Mouse (Mus musculus): Measurements from ENCODE around the gene Cdk19.
A peak's percentile ranks its signal among the peaks of the same experiment; 100 is the strongest.
"Not testable (repeated sequence)": the region's sequence is repeated elsewhere in the genome, so short reads cannot be mapped to it uniquely, and the experiment has no call there.

Cdk19 gene

DNA sequence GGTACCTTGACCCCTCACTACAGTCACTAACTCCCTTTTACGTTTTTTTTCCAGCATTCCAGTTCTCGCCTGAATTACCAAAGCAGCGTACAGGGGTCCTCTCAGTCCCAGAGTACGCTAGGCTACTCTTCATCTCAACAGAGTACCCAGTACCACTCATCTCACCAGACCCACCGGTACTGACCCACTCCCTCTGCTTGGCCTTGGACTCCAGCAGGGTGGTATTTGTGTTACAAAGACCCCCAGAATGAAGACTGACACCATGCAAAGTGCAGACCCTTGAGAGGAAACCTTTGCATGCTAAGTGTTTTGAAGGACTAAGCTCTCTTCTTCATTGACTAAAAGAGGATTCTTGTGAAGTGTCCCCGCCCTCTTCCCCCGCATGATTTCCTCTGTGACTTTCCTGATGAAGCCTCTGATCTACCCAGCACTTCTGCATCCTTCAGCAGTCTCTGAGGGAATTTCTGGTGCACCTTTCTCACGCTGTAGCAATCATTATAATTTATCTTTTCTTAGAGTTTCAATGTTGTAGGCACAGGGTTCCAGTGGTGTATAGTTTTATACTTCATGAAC is 140.3 kb downstream of the Cdk19 start:
- DNase-seq (ENCODE audit: low spot score in 2 of 2), result no peak

DNA sequence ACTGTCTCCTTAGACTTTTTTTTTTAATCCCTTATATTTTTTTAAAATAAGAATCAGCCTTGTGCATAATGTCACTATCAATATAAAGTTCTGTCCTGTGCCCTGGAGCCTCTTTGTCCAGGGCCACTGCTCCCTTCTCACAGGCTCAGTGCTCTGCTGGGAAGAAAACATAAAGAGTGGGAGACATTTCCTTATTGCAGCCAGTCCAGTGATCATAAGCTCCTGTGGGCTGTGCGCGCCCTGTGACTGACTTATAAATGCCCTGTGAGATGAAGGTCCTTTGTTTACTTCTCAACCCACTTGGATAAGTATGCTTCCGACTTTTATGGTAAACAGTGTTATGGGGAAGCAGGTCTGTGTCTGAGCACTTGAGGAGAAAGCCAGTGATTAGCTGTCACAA is 142.2 kb downstream of the Cdk19 start:
- DNase-seq (ENCODE audit: low spot score in 2 of 2), result no peak

DNA sequence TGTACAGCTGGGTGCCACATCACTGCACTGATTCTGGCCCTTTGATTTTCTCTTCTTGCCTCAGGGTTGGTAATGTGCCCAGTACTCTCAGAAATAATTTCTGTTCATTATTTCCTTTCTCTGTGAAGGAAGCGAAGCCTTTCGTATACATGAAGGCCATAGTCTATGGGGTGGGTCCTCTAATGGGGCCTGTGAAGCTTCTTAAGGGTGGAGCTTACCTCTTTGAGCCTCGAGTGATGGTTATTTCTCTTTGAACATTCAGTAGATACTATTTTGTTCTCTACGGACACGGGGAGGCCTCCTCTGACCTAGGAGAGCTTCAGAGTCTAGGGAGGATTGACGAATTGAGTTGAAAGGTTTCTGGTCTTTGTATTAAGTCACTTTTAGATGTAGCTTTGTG is 142.9 kb downstream of the Cdk19 start:
- DNase-seq (ENCODE audit: low spot score in 2 of 2), result no peak

DNA sequence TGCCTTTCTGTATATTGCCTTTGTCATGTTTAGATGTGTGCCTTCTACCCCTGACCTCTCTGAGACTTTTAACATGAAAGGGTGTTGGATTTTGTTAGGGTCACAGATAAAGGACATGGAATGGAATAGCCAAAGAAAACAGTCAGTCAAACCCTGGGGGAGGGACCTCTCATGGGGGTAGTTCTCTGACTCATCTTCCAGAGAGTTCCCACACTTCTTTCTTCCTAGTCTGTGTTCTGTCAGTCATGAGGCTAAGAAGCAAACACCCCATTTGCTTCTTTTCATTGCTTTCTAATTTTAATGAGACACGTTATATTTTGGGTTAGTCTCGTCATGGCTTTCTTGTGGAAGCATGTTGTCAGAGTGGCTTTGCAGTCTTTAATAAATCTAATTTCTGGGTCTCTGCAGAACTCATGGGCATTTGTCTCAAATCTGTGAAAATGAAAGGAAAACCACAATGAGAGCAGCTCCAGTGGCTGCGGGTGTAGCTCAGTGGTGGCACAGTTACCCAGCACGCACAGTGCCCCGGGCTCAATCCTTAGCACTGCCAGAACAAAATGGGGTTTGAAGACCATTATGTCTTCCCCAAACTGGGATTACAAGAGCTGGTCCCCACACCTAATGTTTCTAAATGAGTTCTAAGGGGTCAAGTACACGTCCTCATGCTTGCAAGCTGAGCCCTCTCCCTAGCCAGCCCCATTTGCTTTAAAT is 149.9 kb downstream of the Cdk19 start:
- no peak for DNase-seq (ENCODE audit: low spot score in 2 of 2)

DNA sequence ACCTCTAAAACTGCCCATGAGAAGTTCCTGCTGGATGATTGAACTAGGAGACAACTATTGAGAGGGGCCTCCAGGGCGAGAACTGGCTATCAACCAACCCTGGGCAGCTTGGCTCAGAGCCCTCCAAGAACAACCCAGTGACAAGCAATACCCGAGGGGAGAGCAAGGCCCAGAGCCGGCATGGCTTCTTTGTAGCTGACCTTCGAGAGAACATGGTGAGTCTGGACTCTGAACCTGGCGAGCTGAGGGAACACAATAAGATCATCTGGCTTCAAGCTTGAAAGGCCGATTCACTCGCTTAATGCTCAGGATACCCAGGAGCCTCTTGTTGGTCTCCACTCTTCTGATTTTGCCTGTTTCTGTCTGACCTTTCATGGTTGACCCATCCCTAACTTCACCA is 151.8 kb downstream of the Cdk19 start:
- no peak for DNase-seq (ENCODE audit: low spot score in 2 of 2)

DNA sequence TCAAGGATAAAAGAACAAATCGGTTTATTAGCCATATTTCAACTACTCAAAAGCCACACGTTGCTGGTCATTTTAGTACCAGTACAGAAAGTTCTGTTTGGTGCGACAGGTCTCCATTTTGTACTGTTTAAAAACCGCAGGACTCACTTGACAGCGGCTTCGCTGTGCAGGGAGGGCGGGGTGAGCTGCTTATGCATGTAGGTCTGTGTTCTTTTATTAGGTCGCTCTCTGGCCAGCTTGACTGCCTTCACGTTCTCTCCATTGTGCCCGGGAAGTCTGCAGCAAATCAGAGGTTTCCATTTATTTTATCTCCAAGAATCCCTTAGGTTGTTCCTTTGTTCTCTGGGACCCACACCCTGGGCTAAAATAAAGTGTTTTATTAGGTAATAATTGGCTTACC is 152.4 kb downstream of the Cdk19 start:
- no peak for DNase-seq (ENCODE audit: low spot score in 2 of 2)

DNA sequence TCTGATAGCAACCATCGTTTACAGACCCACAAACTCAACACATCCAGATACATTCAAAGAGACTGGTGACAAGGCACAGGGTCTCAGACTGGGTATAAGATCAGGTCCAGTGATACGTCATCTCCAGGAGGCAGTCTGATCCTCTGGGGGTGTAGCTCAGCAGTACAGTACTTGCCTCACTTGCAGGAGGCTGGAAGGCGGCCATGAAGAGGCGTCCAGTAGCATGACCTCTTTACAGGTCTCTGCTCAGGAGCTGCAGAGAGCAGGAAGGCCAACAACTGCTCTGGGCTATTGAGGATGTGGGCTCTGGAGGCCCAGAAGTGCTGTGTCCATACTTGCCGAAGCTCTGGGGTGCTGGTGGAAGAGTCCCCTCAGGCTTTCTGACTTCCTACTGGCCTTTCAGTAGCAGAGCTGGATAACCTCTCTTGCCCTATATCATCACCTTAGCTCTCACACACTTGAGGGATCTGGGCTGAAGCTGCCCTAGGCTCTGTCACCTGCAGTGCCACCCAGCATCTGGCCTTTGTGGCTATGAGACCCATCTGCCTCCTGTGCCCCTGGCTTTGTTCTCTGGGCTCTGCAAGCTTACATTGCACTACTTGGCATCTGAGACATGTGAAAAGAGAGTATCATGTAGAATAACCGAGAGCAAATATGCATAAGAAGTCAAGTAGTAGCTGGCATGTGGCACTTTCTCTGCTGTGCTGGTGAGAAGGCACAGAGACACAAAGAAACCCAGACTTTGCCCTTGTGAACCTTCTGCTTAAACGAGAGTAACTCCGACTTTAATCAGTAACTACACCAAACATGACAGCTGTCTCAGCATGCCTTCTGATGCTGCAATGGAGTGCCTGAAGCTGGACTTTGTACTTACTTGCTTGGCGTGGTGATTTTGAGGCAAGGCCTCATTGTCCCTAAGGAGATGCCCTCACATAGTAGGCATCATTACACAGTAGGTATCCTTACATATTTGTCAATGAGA is 155.1 kb downstream of the Cdk19 start:
- DNase-seq (ENCODE audit: low spot score in 2 of 2), result no peak

DNA sequence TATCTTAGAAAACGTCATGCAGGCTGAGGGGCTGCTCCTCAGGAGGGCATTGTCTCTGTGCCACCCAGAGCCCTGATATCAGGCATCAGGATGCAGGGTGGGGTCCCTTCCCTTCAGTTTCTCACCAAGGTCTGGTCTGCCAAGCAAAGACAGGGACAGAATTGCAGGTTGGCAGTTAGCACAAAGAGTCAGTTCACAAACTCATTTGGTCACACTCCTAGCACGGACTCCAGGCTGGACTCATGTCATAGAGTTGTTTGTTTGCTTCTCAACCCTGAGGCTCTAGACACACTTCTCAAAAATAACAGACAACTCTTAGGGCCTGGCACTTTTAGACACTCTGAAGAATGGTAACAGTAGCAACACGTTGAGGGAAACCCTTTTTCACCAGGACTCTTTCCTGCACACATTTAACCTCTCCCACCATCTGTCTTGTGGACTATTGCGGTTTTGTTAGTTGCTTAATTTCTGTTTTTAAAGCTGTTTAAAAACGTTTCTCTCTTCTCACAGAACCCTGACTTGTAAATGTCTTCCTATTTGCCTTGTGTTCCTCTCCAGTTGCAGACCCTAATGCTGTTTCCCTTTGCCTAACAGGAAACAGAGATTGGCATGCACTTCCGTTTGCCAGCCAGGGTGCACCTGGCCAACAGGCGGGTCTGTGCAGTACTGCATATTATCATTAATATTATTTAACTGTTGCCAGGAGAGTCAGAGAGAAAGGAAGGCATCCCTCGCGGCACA is 158.1 kb downstream of the Cdk19 start:
- DNase-seq (ENCODE audit: low spot score in 2 of 2), result no peak

DNA sequence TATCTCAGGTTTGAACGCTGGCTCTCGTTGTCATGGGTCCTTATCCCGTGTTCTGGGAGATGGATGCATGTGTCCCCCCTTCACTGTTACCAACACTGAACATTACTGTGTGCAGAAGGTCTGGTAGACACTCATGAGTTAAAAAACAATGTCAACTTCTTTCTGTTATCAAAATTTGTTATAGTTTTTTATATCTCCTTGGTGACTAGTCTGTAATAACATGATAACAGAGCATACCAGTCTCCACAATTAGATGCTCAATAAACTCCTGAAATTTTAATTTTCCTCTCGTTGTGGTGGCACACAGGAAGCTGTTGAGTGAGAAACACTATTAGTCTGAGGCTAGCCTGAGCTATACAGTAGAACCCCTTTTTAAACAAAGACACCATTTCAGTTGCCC is 159.1 kb downstream of the Cdk19 start:
- no peak for DNase-seq (ENCODE audit: low spot score in 2 of 2)

DNA sequence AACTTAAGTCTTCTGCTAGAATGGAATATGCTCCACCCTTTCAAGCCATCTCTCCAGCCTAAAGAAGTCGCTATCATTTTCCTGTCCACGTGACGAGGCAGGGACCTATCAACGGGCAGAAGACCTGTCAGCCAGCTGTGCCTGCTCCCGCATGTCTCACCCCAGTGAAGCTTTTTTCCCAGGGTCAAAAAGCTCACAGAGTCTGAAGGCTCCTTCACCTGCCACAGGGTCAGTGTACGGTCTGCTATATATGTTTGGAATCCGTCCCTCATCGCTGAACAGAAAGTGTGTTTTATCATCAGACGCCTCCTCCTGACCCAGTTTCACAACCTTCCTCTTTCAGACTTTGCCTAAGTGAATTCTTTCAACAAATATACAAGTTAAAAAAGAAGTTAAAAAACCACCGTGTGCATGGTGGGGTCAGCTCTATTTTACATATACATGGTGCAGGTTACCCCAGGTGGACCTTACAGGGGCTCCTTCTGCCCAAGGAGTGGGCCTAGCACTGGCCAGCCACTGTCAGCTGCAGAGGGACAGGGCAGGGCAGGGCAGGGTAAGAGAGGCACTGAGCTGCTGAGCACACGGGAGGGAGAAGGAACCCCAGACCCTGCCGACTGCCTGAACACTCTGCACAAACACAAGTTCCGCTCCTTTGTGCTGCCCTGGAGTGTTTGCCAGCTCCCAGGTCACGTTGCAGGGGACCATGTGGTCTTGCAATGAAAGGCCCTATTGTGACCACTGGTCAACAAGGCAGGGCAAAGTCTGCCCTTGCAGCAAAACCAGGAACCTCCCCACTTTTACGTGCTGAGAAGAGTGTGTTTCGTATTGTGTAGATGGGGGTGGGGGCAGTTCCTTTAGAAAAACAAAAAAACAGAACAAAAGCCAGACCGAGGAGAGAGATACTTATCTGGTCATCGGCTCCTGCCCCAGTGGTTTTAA is 160.2 kb downstream of the Cdk19 start:
- peak; percentile 84 to 86 for DNase-seq (ENCODE audit: low spot score in 2 of 2)

DNA sequence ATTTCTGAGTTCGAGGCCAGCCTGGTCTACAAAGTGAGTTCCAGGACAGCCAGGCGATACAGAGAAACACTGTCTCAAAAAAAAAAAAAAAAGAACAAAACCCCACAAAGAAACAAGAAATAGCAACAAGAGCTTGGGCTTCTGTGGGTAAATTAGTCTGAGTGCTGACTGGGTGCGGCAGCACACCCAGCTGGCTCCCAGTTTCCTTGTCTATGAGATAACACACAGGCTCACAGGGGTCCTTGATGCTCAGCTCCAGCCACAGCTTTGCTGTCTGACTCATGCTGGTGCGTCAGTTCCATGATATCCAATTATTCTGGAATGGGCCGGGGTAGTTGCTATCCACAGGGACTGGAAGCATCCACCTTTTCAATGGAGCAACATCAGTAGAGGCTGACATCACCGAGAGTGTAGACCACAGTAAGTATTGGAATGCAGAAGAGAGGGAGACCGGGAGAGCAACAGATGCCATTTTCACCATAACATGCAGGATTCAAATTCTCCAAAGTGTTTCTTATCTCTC is 161.4 kb downstream of the Cdk19 start:
- no peak for DNase-seq (ENCODE audit: low spot score in 2 of 2)

DNA sequence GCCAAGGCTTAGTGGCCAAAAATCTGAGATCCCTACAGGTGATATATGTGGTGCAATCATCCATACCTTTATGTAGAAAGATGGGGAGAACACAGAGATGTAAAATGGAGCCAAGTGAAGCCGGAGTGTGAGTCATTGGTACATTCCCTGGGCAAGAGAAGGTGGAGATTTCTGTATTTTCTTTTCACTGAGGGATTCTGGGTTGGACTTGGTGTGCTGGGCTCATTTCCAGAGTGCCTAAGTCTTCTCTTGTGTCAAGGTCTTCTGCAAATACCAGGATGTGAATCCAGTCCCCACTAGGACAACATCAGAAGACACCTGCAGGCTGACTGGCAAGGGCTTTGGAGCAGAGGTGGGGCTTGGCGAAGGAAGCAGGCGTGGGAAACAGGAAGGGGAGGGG is 163.4 kb downstream of the Cdk19 start:
- DNase-seq (ENCODE audit: low spot score in 2 of 2), result no peak

DNA sequence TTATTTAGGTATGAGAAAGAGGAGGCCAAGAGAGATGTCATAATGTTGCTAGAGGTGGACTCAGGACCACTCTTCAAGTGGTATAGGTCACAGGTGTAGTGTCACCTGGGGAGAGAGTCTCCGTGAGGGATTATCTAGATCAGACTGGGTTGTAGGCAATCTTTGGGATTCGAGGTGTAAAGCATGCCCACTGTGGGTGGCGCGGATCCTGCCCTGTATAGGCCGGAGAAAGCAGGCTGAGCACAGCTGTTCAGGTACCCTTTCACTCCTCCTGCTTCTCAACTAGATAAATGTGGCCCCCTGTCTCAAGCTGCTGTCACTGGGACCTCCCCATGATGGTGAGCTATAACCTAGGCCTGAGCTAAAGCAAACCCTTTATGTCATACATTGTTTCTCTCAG is 171.0 kb downstream of the Cdk19 start:
- DNase-seq (ENCODE audit: low spot score in 2 of 2), result no peak

DNA sequence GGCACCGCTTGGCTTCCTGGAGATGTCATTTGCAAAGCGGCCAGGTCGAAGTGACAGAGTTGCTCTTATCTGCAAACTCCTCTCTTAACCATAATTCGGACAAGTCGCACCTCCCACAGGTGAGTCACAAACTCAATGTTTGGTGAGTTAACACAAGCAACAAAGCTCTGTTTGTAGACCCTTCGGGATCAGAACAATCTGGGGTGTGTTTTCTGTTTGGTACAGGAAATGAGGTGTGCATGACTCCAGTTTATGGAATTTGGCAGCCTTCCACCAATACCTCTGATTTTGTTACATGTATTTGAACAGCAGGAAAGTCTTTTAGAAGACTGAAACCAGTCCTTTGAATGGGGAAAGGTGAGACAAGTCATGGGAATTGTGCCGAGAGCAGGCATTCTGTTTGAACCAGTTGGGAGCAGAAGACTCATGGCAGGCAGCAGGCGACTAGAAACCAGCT is 171.9 kb downstream of the Cdk19 start:
- no peak for DNase-seq (ENCODE audit: low spot score in 2 of 2)

DNA sequence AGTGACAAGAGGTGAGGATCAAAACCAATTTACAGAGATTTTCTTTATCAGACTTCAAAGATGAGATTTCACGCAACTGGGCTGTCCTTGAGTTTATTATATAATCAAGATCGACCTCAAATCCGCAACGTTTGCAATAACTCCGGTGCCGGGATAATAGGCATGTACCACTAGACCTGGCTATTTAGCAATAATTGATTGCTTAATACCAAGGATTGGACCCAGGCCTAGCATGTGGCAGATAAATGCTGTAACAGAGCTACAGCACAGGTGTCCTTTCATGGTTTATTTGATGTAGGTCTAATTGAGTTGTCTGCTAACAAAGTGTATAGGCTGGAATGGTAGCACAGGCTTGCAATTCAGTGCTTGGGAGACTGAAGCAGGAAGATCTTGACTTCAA is 172.8 kb downstream of the Cdk19 start:
- no peak for DNase-seq (ENCODE audit: low spot score in 2 of 2)

DNA sequence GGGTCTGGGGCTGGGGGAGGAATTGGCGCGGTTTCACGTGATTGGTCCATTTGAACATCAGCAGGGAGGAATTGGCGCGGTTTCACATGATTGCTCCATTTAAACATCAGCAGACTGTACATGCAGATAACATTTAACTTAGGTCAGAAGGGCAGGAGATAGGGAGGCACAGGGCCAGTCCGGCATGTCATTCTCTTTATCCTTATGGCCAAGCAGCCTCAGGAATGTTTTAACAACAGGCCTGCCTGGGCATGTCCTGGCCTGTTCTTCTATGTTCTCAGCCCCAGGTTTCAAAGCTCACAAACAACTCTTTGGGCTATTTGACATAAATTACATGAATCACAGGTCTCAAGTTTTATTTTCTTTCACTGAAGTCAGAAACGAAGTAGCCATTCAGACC is 173.6 kb downstream of the Cdk19 start:
- DNase-seq (ENCODE audit: low spot score in 2 of 2), result not testable (repeated sequence)

DNA sequence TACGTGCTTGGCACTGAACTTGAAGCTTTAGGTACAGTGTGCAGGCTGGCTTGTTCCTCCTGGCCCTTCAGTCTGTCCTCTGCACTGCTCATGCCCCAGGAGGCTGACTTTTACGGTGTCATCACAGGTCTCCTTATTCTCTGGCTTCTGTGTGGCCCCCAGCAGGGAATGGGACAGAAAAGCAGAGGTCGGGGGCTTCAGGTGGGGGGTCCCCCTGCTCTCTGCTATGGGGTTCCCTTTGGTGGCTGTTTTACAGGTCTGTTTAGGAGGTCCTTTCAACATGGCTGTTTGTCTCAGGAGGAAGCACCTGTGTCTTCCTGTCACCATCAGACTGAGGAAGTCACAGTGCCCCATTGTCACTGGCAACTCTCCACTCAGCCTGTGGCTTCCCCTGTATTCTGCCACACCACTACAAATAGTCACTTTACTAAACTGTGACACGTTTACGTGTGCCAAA is 175.9 kb downstream of the Cdk19 start:
- DNase-seq (ENCODE audit: low spot score in 2 of 2), result peak in 1 of 2 experiments; percentile 34

DNA sequence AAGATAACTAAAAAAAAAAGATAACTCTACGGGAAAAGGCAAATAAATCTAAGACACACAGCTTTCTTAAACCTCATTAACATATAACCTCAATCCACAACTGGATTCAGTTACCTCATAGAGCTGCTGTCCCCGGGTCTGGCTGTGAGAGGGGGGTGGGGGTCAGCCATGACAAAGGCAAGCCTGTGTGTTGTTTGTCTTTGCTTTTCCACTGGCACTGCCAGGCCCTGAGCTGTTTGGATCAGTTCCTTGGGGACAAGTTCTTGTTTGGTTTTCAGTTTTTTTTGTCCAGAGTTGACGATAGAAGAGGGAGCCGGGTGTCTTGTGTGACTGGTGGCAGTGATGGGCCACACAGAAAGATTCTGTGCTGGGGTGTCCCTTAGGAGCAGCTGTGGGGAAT is 177.1 kb downstream of the Cdk19 start:
- peak; percentile 60 to 63 for DNase-seq (ENCODE audit: low spot score in 2 of 2)

DNA sequence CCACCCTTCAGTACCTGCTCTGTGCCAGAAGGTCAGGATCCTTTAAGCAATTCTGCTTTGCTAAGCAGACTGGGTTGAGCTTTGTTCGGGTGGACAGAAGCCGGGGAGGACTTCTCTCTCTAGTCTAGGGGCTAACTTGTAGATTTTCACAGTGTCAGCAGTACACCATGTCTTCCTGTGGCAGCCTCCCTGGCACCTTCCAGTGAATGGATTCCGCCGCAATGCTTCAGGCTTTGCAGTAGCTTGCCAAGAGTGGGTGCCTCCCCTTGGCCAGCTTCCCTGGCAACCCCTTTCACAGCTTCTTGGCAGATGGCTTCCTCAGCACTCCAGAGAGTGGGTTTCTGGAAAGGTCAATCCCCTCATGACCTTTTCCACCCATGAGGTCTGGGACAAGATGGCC is 180.2 kb downstream of the Cdk19 start:
- peak; percentile 85 to 87 for DNase-seq (ENCODE audit: low spot score in 2 of 2)

DNA sequence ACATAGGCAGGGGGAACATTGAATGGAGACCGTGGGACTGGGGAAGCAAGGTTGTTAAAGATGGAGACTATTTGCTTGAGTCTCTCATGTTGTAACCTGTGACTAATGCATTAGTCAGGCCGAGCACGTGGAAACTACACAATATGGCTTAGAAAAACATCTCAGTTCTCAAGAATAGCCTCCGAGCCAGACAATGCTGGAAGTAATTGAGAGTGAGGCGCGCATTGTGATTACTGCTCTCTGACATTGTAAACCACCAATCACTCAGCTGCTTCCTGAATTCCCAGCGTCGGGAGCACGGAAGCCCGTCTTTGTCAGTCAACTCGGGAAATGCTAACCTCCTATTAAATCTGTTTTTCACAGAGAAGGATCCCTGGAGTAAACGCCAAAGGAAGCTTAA is 182.2 kb downstream of the Cdk19 start:
- peak in 1 of 2 experiments; percentile 20 for DNase-seq (ENCODE audit: low spot score in 2 of 2)
